Mouse (Mus musculus): ENCODE data around the gene Tprn.

Tprn gene

GRCm38 (mm10) chr2:25289651-25290050 lies 27.2 kb downstream of the Tprn start, which contains the start of gene Lrrc26:
TSS of gene Lrrc26 (plus strand) at chr2:25289915.
- POLR2A ChIA-PET, result interaction anchor here (0.5 to 4.4 kb wide), 25 partner anchors 10 to 258 kb away, joined by 3 to 25 read pairs (median 4); partner anchors contain the start of genes Anapc2 (in 3 of the 4), Ssna1 (in 3 of the 4), Sapcd2 (in 1 of the 4) and Tor4a (in 1 of the 4)
- CTCF ChIA-PET, result interaction anchor here in 2 of 4 experiments (1.0 to 4.1 kb wide), 7 partner anchors 10 to 113 kb away, joined by 3 to 28 read pairs (median 7); partner anchors contain the start of gene Tprn (in 1 of the 2)

- ChIA-PET POLR2A (interaction anchor here in 3 of 4 experiments (0.9 to 4.4 kb wide), 31 partner anchors 11 to 136 kb away, joined by 3 to 25 read pairs (median 4); partner anchors contain the start of genes Anapc2 (in 3 of the 3), Ssna1 (in 3 of the 3), Sapcd2 (in 2 of the 3) and Nrarp (in 1 of the 3)), CTCF (interaction anchor here in 2 of 4 experiments (0.8 to 4.1 kb wide), 11 partner anchors 11 to 112 kb away, joined by 3 to 28 read pairs (median 3); partner anchors contain the start of genes Sapcd2 (in 1 of the 2) and Tprn (in 1 of the 2))
Measured at GRCm38 (mm10) chr2:25290101-25290815, 27.8 kb downstream of the Tprn start.

GRCm38 (mm10) chr2:25290816-25291130 lies 28.4 kb downstream of the Tprn start:
- ChIA-PET POLR2A (interaction anchor here in 3 of 4 experiments (0.7 to 4.4 kb wide), 27 partner anchors 11 to 136 kb away, joined by 3 to 25 read pairs (median 4); partner anchors contain the start of genes Anapc2 (in 3 of the 3), Ssna1 (in 3 of the 3), Sapcd2 (in 2 of the 3) and Nrarp (in 1 of the 3)), CTCF (interaction anchor here in 3 of 4 experiments (0.8 to 4.1 kb wide), 14 partner anchors 11 to 130 kb away, joined by 3 to 28 read pairs (median 3); partner anchors contain the start of genes Sapcd2 (in 1 of the 3) and Tprn (in 1 of the 3))

GRCm38 (mm10) chr2:25291184-25292053 lies 29.0 kb downstream of the Tprn start:
- ChIA-PET POLR2A (interaction anchor here in 3 of 4 experiments (0.5 to 4.4 kb wide), 28 partner anchors 12 to 135 kb away, joined by 3 to 25 read pairs (median 4); partner anchors contain the start of genes Anapc2 (in 3 of the 3), Ssna1 (in 3 of the 3), Sapcd2 (in 2 of the 3) and Tubb4b (in 2 of the 3)), CTCF (interaction anchor here (0.6 to 4.1 kb wide), 21 partner anchors 12 to 290 kb away, joined by 3 to 28 read pairs (median 5); partner anchors contain the start of genes Ajm1 (in 1 of the 4) and Sapcd2 (in 1 of the 4))

GRCm38 (mm10) chr2:25292054-25292544 lies 29.7 kb downstream of the Tprn start:
- ChIA-PET CTCF (interaction anchor here (0.5 to 4.1 kb wide), 60 partner anchors 10 to 814 kb away, joined by 3 to 28 read pairs (median 4); partner anchors contain the start of genes Anapc2 (in 2 of the 4), Sapcd2 (in 2 of the 4), Ssna1 (in 2 of the 4) and AL732309.1 (in 1 of the 4)), POLR2A (interaction anchor here (0.5 to 4.4 kb wide), 29 partner anchors 9 to 356 kb away, joined by 3 to 25 read pairs (median 3); partner anchors contain the start of genes Anapc2 (in 2 of the 4), Ssna1 (in 2 of the 4), Tubb4b (in 2 of the 4) and Fut7 (in 1 of the 4))

- ChIA-PET CTCF (interaction anchor here (0.5 to 4.1 kb wide), 60 partner anchors 11 to 1153 kb away, joined by 3 to 28 read pairs (median 4); partner anchors contain the start of genes Anapc2 (in 2 of the 4), Sapcd2 (in 2 of the 4), Ssna1 (in 2 of the 4) and AL732309.1 (in 1 of the 4)), POLR2A (interaction anchor here (0.6 to 4.4 kb wide), 27 partner anchors 9 to 357 kb away, joined by 3 to 25 read pairs (median 3); partner anchors contain the start of genes Anapc2 (in 2 of the 4), Ssna1 (in 2 of the 4), Tubb4b (in 2 of the 4) and Fut7 (in 1 of the 4))
Measured at GRCm38 (mm10) chr2:25292856-25293255, 30.4 kb downstream of the Tprn start.

GRCm38 (mm10) chr2:25293706-25294105 lies 31.3 kb downstream of the Tprn start:
- ChIA-PET POLR2A (interaction anchor here in 2 of 4 experiments (0.7 to 1.0 kb wide), 2 partner anchors 27 to 77 kb away, joined by 3 to 5 read pairs; no protein-coding TSS in a partner anchor), CTCF (interaction anchor here in 2 of 4 experiments (1.2 to 4.1 kb wide), 2 partner anchors 15 to 79 kb away, joined by 5 to 28 read pairs; partner anchors contain the start of gene Sapcd2 (in 1 of the 2))

- POLR2A ChIA-PET, result interaction anchor here in 3 of 4 experiments (0.5 to 2.0 kb wide), 4 partner anchors 17 to 70 kb away, joined by 3 to 7 read pairs (median 4); partner anchors contain the start of genes Anapc2 (in 1 of the 3) and Ssna1 (in 1 of the 3)
- CTCF ChIA-PET, result interaction anchor here (0.5 to 2.5 kb wide), 5 partner anchors 18 to 103 kb away, joined by 3 to 6 read pairs (median 5); no protein-coding TSS in a partner anchor
Measured at GRCm38 (mm10) chr2:25297093-25297492, 34.7 kb downstream of the Tprn start.

GRCm38 (mm10) chr2:25298046-25298445 lies 35.6 kb downstream of the Tprn start:
- ChIA-PET POLR2A (interaction anchor here in 1 of 4 experiments (1.0 kb wide), 1 partner anchor 13 kb away, joined by 3 read pairs; no protein-coding TSS in a partner anchor), CTCF (interaction anchor here in 2 of 4 experiments (1.2 to 2.5 kb wide), 2 partner anchors 19 kb away, joined by 4 to 6 read pairs; no protein-coding TSS in a partner anchor)

- ChIA-PET POLR2A (interaction anchor here in 2 of 4 experiments (1.0 to 4.2 kb wide), 2 partner anchors 8 to 13 kb away, joined by 3 to 25 read pairs; partner anchors contain the start of gene Lrrc26 (in 1 of the 2)), CTCF (interaction anchor here in 2 of 4 experiments (0.9 to 2.0 kb wide), 2 partner anchors 11 to 24 kb away, joined by 3 to 10 read pairs; no protein-coding TSS in a partner anchor)
Measured at GRCm38 (mm10) chr2:25303452-25303851, 41.0 kb downstream of the Tprn start.

GRCm38 (mm10) chr2:25303931-25304656 lies 41.7 kb downstream of the Tprn start:
- POLR2A ChIA-PET, result interaction anchor here in 2 of 4 experiments (0.7 to 4.2 kb wide), 19 partner anchors 8 to 123 kb away, joined by 3 to 25 read pairs (median 4); partner anchors contain the start of genes Anapc2 (in 1 of the 2), Entpd2 (in 1 of the 2), Lrrc26 (in 1 of the 2) and Man1b1 (in 1 of the 2)
- CTCF ChIA-PET, result interaction anchor here (0.5 to 2.0 kb wide), 11 partner anchors 11 to 244 kb away, joined by 3 to 10 read pairs (median 4); partner anchors contain the start of gene Lrrc26 (in 1 of the 4)

- ChIA-PET POLR2A (interaction anchor here in 3 of 4 experiments (0.7 to 4.2 kb wide), 21 partner anchors 11 to 219 kb away, joined by 3 to 25 read pairs (median 4); partner anchors contain the start of genes Anapc2 (in 1 of the 3), Entpd2 (in 1 of the 3), Lrrc26 (in 1 of the 3) and Man1b1 (in 1 of the 3)), CTCF (interaction anchor here (0.5 to 2.0 kb wide), 15 partner anchors 10 to 245 kb away, joined by 3 to 10 read pairs (median 4); partner anchors contain the start of genes Anapc2 (in 1 of the 4), Clic3 (in 1 of the 4), Lrrc26 (in 1 of the 4) and Ssna1 (in 1 of the 4))
Measured at GRCm38 (mm10) chr2:25304657-25305541, 42.5 kb downstream of the Tprn start.

- POLR2A ChIA-PET, result interaction anchor here in 3 of 4 experiments (0.6 to 4.2 kb wide), 19 partner anchors 13 to 220 kb away, joined by 3 to 25 read pairs (median 4); partner anchors contain the start of genes Anapc2 (in 1 of the 3), Entpd2 (in 1 of the 3), Lrrc26 (in 1 of the 3) and Man1b1 (in 1 of the 3)
- CTCF ChIA-PET, result interaction anchor here in 3 of 4 experiments (0.5 to 2.0 kb wide), 6 partner anchors 11 to 34 kb away, joined by 3 to 10 read pairs (median 4); partner anchors contain the start of genes Anapc2 (in 1 of the 3) and Ssna1 (in 1 of the 3)
Measured at GRCm38 (mm10) chr2:25305587-25306359, 43.4 kb downstream of the Tprn start.

Measured in embryonic stem cell, embryonic (primary cell).